Mouse (Mus musculus): Measurements from ENCODE around the gene Cdc26.

Gene Cdc26

GRCm38 (mm10) chr4:62408601-62409282 is at the start of gene Cdc26, which contains the start of gene Prpf4:
TSS of gene Cdc26 (minus strand) at chr4:62408642.
TSS of gene Prpf4 (plus strand) at chr4:62408797.
- DNase-seq = peak; percentile 99

- peak; percentile 58 for DNase-seq
Observed at GRCm38 (mm10) chr4:62454995-62455394, 46.6 kb upstream of the Cdc26 start.

- no peak for DNase-seq
Observed at GRCm38 (mm10) chr4:62440986-62441385, 32.5 kb upstream of the Cdc26 start.

GRCm38 (mm10) chr4:62440544-62440943 is 32.1 kb upstream of the Cdc26 start:
- DNase-seq = peak; percentile 71

GRCm38 (mm10) chr4:62439793-62440192 is 31.4 kb upstream of the Cdc26 start:
- DNase-seq = no peak

GRCm38 (mm10) chr4:62437871-62438270 is 29.4 kb upstream of the Cdc26 start:
- peak; percentile 83 for DNase-seq

DNA sequence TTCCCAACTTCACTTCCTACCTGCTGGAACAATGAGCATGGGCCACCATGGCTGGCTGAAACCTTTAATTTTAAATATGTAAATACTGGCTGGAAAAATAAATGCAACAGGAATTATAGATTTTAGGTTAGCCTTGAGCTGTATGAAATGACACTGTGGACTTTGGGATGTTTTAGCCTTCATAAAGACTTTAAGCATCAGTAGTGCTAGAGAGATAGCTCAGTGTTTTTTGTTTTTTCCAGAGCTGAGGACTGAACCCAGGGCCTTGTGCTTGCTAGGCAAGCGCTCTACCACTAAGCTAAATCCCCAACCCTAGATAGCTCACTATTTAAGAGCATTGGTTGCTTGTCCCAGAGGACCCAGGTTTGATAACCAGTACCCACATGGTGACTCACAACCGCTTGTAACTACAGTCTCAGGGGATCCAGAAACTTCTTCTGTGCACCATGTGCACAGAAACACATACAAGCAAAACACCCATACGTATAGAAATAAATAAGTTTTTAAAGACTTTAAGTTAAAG is 28.9 kb upstream of the Cdc26 start:
- no peak for DNase-seq

GRCm38 (mm10) chr4:62435081-62435480 is 26.6 kb upstream of the Cdc26 start, which contains the start of gene Rnf183:
TSS of gene Rnf183 (minus strand) at chr4:62435252.
- peak; percentile 67 for DNase-seq

GRCm38 (mm10) chr4:62433939-62434870 is 25.8 kb upstream of the Cdc26 start:
- peak; percentile 42 for DNase-seq

GRCm38 (mm10) chr4:62431522-62431921 is 23.1 kb upstream of the Cdc26 start:
- DNase-seq = no peak

DNA sequence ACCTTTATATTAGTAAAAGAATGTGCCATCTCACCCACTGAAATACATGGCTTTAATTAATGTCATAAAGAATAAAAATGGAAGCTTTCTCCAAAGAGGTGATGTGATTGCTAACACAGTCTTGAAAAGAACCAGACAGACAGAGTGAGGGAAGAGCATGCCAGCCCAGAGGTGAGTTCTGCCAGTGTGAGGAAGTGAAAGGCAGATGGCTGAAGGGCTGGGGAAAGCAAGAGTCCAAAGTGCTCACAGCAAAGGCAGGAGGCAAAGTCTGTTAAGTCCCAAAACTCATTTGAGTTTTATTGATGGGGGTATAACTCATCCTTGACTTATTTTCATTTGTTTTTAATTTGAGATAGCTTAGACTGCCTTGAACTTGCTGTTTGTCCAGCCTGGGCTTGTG is 22.2 kb upstream of the Cdc26 start:
- DNase-seq = no peak

DNA sequence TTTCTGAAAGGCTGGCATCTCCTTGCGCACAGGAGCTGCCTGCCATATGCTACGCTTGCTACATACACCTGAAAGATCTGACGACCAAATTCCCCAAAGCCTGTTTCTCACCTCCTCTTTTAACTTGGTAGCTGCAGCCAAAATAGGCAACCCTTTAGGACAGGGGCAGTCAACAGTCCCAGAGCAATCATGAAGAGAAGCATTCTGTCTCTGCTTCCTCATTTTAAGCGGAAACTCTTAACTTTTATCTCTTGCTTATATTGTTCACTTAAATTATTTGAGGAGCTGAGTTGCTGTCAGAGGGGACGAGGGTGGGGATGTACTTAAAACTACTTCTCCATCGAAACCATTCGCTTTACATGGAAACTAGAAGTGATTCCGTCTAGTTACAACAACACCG is 21.2 kb upstream of the Cdc26 start:
- no peak for DNase-seq

DNA sequence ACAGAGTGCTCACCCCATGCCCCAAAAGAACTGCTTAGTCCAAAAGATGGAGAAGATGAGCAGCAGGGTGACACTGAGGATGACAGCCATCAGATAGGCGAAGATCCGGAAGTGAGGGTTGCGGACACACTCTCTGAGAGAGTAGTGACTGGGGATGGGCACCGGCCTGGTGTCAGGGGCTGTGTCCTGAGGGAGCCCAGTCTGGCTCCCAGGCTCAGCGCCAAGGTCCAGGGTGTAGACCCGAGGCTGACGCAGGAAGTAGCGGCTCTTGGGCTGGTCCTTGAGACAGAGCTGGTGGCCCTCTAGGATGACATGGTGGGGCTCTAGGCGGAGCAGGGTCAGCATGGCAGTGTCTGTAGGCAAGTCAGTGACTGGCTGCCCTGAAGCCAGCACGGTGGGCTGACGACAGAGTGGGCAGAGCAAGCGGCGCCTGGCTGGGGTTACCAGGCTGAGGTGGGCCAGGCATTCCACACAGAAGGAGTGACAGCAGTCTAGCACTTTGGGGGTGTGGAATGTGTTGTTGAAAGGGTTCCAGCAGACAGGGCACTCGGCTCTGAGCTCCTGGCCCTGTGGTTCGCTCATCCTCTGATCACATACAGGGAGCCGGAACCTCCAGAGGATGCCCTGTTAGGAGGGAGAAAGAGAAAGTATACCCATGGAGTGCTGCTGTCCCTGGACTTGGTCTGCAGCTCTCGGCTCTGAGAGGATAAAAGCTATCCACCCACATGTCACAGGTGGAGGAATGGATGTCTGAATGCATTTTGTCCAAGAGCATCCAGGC is 19.7 kb upstream of the Cdc26 start:
- no peak for DNase-seq

- no peak for DNase-seq
Observed at GRCm38 (mm10) chr4:62425891-62426290, 17.4 kb upstream of the Cdc26 start.

DNA sequence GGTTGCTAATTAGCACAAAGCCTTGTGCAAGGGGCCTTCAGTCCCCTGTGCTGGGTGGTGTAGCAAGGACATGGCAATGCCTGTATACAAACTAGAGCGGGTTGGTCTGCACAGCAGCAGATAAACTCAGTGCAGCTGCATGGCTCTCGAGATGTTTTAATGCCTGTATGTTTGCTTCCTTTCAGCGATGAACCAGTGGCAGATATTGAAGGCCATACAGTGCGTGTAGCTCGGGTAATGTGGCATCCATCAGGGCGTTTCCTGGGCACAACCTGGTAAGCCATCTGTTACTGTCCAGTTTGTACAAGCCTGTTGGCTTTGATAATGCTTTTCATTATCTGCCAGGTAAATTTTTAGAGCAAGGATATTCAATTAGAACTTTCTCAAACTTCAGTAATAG is 10.6 kb upstream of the Cdc26 start:
- DNase-seq = no peak

GRCm38 (mm10) chr4:62418448-62418847 is 10.0 kb upstream of the Cdc26 start:
- no peak for DNase-seq

- DNase-seq = no peak
Observed at GRCm38 (mm10) chr4:62411606-62412005, 3.2 kb upstream of the Cdc26 start.

DNA sequence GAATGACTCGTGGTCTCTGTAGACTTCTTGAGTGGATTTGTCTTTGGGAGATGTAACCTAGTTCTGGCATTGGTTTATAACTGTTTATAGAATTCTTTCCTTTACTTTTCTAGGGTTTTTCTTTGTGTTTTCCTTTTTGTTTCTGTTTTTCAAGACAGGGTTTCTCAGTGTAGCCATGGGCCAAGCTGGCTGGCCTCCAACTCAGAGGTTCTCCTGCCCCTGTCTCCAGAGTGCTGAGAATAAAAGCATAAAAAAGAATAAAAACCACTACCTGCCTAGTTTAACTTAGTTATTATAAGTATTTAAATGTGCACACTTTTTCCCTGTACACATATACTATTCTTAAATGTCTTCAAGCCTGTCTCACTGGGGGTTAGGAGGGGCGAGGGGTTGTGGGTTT is 1.9 kb upstream of the Cdc26 start:
- DNase-seq = no peak

- no peak for DNase-seq
Observed at GRCm38 (mm10) chr4:62409615-62410014, 1.2 kb upstream of the Cdc26 start.

DNA sequence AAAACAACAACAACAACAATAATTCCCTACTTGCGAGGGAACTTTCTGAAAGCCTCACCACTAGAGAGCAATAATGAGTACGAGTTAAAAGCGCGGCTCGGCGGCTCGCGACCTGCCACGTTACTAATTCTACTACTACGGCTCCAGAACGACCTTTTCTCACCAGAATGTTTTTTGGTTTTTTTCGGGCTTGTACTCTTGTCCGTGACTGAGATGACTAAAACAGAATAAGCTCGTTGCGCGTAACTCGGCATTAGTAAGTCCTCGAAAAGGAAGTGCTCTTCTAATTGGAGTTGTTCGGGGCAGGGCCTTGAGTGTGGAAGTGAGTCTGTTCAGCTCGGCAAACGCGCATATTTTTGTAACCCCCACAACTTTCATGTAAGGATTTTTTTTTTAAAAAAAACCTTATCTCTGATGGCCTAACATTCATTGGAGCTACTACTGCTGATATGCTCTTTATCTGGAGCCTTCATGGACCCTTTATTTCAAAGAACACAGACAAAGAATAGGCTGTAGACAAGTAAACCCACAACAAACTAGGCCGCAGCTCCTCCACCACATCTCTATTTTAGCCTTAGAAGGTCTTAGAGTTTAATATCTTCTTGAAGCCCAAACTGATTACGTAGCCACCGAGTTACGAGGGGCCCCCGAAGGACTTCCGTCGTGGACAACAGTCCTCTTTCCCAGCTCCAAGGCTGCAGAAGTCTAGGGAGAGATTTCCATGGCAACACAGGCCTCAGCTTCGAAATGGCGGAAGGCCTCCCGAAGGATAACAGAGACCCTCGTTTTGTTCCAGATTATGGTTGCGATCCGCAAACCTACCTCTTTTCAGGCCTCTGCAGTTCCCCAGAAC is 486 bp downstream of the Cdc26 start:
- peak; percentile 78 for DNase-seq

DNA sequence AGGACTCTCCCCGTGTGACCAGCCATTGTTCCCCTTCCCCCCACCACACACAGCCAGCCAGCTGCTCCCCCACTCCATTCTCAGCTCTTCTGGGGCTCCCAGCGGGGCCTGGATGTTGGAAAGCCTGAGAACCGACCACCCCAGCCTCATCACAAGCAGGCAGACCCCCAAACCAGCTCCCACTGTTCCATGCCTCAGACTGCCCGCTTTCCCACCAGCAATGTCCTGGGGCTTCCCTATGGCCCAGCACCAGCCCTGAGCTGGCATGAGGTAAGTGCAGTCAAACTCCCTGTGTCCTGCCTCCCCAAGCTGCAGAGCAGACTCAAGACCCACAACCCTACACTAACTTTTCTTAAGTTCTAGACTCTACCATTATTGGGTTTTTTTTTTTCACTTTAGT is 2.3 kb downstream of the Cdc26 start:
- no peak for DNase-seq

DNA sequence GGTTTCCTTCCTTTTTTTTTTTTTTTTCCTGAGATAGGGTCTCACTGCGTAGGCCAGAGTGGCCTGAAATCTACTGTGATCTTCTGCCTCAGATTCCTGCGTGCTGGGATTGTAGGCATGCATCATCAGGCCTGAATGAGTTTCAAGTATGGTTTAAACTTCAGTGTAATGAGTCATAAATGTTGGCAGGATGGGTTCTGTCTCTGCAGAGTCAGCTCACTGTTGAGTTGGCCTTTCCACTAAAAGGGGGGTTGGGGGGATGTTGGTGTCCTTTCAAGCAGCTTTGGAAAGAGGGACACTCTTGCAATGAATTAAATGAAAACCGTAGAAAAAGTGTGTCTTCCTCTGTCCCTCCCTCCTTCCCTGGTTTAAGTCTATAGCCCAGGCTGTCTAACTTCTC is 9.5 kb downstream of the Cdc26 start:
- no peak for DNase-seq

All from kidney, postnatal 14 days (tissue).